Mouse (Mus musculus) colon, adult 2 months (tissue): ENCODE measurements around the gene Kif5c. TPM values are rescaled to one million over a fixed set of nuclear protein-coding genes. Genes with fewer than 3 reads are reported as not detected.

Experiments used
- polyA plus RNA-seq: library from polyadenylated mRNA; depleted of rRNA; stranded (reverse); fragments of >200 nt; gene quantifications from 2 replicates; pipeline ENCODE4 v1.2.3, GENCODE M21; 2012; rRNA removed

Gene Kif5c
- 1.4 and 2.3 TPM in 2 replicates for polyA plus RNA-seq

GRCm38 (mm10) chr2:49618829-49619718 is at the start of gene Kif5c:
Kif5c (plus strand) TSS chr2:49619298.

GRCm38 (mm10) chr2:49787376-49788050 is 168.4 kb downstream of the Kif5c start, which contains the start of gene Lypd6b:
Lypd6b (plus strand) TSS chr2:49787688.

Other genes with a start within 250 kb of the Kif5c start
- 3.1 and 3.9 TPM in 2 replicates for gene Epc2, start 167.8 kb upstream of the Kif5c start, polyA plus RNA-seq
- gene Lypd6b, start 168.4 kb downstream of the Kif5c start, polyA plus RNA-seq: 2.0 and 2.6 TPM in 2 replicates